ENCODE assay signal across 13 mouse cellular contexts in genomic region chr2:93377797-93378196, GRCm38 (mm10). TPM values are rescaled to one million over a fixed set of nuclear protein-coding genes. Genes with fewer than 3 reads are reported as not detected.
DNase-seq lines count a peak whose midpoint lies in the region.
"Had no signal": no experiment of that assay in that cellular context is flagged by ENCODE, and none has a peak within 500 bp of the region (broad histone marks: within the 10 kb centered on the region; RNA-seq: fewer than 3 reads in every experiment).

No protein-coding gene starts in this region.

- intact Hi-C loops in left cerebral cortex, postnatal 4 days (cut with DNase I), result no loop called here

- DNase-seq in frontal cortex, postnatal 36 days (ENCODE audit: low spot score in 2 of 2), result peak; percentile 17 to 26
- DNase-seq in frontal cortex, postnatal 25 days (ENCODE audit: low spot score in 2 of 2), result no peak
- DNase-seq in left cerebral cortex, postnatal 4 days, result peak; percentile 53
- no peak for DNase-seq in left cerebral cortex, adult 11 months (ENCODE audit: low spot score)
- DNase-seq in cerebellum, adult 8-10 months, result peak; percentile 49
- DNase-seq in layer of hippocampus, postnatal 36 days, result peak; percentile 31 to 37
- DNase-seq in kidney, postnatal 4 days, result no peak
- DNase-seq in kidney, adult 18-20 months, result no peak
- DNase-seq: adrenal gland, postnatal 36 days; kidney, adult 11 months; lung, postnatal 10 days; thymus, adult 2 months had no signal

RNA-seq across cellular contexts. Expression of gene Tspan18, which starts 43.5 kb away (rescaled TPM):
- total RNA-seq in left cerebral cortex, postnatal 4 days (2021), result 10 to 100 TPM; 13.8 to 14.6 TPM
- total RNA-seq in layer of hippocampus, postnatal 36 days (2021), result 10 to 100 TPM; 40.8 to 43.2 TPM
- total RNA-seq: granulocyte monocyte progenitor cell, adult 5-6 weeks had no signal

Comparison
In these comparisons a context has a peak if more than half of its experiments do, and no peak if none do; other contexts are left out.
1. DNase-seq: peak in frontal cortex, postnatal 36 days (2 of 2), left cerebral cortex, postnatal 4 days (single experiment), cerebellum, adult 8-10 months (single experiment) and layer of hippocampus, postnatal 36 days (2 of 2); none in frontal cortex, postnatal 25 days (0 of 2), left cerebral cortex, adult 11 months (single experiment), kidney, postnatal 4 days (0 of 2) and kidney, adult 18-20 months (single experiment).